Mouse (Mus musculus): ENCODE data around the gene Usp47. TPM values are rescaled to one million over a fixed set of nuclear protein-coding genes. Genes with fewer than 3 reads are reported as not detected.
"Not testable (repeated sequence)": the region's sequence is repeated elsewhere in the genome, so short reads cannot be mapped to it uniquely, and the experiment has no call there.

Gene Usp47
- total RNA-seq, 4 experiments from 2014 or later = 65.5 to 68.1 (median 66.7) TPM

DNA sequence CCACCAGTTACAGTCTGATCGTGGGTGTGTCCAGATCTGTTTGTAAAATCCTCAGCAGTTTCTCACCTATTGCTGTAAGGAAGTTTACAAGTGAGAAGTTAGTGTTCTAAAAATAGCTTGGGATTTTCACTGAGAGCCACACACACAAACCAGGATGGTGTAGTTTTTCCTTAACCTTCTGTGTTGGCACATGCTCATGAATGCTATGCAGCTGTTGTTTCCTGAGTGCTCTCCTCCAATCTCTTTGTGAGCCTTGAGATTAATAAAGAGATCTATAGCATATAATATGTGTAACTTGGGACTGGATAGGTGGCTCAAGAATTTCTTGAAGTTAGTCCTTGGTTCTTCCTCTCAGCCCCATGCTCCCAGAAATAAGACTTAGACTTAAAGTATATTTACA is 13.3 kb downstream of the Usp47 start:
- no peak for DNase-seq (ENCODE audit: low spot score in 2 of 2)

DNA sequence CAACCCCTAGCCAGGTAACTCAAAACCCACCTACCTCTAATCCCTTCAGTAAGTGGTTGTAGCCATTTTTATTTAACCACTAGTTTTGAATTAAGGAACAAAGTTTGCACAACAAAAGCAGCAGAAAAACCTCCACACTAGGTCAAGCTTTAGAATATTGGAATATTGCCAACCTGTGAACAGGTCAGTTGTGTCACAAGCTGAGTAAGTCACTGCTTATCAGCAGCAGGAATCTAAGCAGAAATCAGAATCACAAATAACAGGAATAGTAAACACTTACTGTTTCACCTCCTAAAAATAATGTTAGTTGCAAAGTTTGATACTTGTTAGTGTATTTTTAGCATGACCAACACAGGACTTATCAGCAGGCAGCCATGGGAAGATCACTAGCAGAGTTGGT is 17.0 kb downstream of the Usp47 start:
- DNase-seq (ENCODE audit: low spot score in 2 of 2) = no peak

DNA sequence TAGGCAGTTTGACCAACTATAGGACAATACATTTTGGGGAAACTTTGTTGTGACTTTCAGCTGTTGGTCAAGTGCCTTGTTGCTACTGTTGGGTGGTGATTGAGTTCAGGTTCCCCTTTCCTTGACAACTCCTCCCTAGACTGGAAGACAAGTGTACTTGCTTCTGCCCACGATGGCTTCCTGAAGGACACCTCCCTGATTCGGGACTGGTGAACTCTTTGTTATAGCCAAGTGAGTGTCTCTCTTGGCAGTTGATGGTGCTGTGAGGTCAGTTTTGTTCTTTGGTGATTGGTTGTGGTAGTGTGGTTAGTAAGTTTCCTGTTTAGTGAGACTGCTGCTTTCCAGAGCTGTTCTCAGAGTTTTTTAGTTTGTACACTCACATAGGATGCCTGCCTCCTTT is 19.5 kb downstream of the Usp47 start:
- no peak for DNase-seq (ENCODE audit: low spot score in 2 of 2)

- no peak for DNase-seq (ENCODE audit: low spot score in 2 of 2)
Observed at GRCm38 (mm10) chr7:112045249-112045648, 21.9 kb downstream of the Usp47 start.

DNA sequence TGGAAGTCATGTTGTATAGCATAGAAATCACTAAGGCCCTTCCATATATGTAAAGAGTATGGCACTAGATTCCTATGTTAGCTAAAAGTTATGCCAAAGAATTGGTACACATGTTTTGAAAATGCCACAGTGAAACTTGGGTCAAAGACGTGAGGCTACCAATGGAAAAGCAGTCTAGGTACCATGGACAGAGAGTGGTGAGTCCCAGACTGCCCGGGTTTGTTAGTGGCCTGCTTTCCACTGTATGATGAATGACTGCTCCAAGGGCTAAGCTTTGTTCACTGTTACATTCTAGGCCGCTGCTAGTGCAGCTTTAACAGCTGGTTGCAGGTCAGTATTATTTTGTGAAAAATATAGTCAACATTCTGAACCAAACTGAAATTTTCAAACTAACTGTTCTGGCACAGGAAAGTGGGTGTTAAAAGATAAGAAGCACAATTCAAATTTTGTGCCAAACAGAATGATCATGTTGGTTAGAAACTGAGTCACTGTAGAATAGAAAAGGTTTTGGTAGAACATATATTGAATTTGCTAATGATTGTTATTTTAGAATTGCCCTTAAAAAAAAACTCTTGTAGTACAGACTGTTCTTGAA is 22.6 kb downstream of the Usp47 start:
- no peak for DNase-seq (ENCODE audit: low spot score in 2 of 2)

- DNase-seq (ENCODE audit: low spot score in 2 of 2) = no peak
Observed at GRCm38 (mm10) chr7:112048643-112049042, 25.3 kb downstream of the Usp47 start.

DNA sequence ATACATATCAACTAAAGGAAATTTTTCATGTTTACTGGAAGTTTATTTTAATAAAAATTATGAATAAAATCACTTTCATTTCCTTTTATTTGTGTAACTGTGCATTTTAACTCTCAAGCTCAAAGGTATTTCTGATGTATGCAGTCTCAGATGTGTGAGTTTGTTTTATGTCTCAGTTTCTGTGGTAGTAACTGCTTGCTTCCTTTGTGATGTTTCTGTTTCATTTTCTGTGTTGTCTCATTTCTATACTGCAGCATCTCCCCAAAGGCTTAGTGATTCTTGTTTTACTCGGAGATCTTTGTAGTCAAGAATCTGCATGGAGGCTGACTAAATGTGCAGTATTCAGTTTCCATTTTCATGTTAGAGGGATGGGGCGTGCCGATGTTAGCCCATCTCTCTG is 30.4 kb downstream of the Usp47 start:
- DNase-seq (ENCODE audit: low spot score in 2 of 2) = no peak

- DNase-seq (ENCODE audit: low spot score in 2 of 2) = no peak
Observed at GRCm38 (mm10) chr7:112055901-112056625, 32.8 kb downstream of the Usp47 start.

DNA sequence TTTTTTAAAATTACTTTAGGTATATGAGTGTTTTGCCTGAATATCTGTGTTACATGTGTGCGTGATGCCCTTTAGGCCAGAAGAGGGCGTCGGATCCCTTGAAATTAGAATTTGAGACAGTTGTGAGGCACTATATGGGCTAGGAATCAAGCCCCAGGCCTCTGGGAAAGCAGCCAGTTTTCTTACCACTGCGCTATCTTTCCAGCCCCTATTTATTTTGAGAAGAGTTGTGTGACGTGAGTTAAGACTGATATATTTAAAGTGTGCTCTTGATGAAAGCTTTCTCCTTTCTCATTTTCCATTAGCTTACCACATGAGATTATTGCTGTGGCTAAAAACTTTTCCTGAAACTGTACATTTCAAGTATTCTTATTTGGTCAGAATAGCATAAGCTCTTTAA is 51.6 kb downstream of the Usp47 start:
- DNase-seq (ENCODE audit: low spot score in 2 of 2) = no peak

- no peak for DNase-seq (ENCODE audit: low spot score in 2 of 2)
Observed at GRCm38 (mm10) chr7:112082636-112083035, 59.3 kb downstream of the Usp47 start.

- no peak for DNase-seq (ENCODE audit: low spot score in 2 of 2)
Observed at GRCm38 (mm10) chr7:112084222-112084621, 60.9 kb downstream of the Usp47 start.

GRCm38 (mm10) chr7:112085062-112085461 is 61.8 kb downstream of the Usp47 start:
- DNase-seq (ENCODE audit: low spot score in 2 of 2) = peak; percentile 40 to 79

DNA sequence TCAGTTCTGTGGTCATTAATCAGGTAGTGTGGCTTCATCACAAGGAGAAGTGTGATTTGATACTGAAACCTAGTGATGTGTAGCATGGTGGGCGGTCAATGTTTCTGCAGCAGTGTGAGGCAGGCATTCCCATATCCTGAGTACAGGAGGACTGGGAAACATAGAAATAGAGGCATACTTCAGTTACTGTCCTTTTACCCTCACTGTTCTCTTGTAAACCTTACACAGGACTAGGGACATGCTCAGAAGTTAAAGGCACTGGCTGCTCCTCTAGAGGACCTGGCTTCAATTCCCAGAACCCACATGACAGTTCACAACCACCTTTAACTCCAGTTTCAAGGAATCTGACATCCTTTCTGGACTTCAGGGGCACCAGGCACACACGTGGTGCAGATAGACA is 62.9 kb downstream of the Usp47 start:
- DNase-seq (ENCODE audit: low spot score in 2 of 2) = no peak

- not testable (repeated sequence) for DNase-seq (ENCODE audit: low spot score in 2 of 2)
Observed at GRCm38 (mm10) chr7:112094923-112095322, 71.6 kb downstream of the Usp47 start.

- DNase-seq (ENCODE audit: low spot score in 2 of 2) = no peak
Observed at GRCm38 (mm10) chr7:112100887-112101286, 77.6 kb downstream of the Usp47 start.

GRCm38 (mm10) chr7:112102933-112103332 is 79.6 kb downstream of the Usp47 start:
- no peak for DNase-seq (ENCODE audit: low spot score in 2 of 2)

DNA sequence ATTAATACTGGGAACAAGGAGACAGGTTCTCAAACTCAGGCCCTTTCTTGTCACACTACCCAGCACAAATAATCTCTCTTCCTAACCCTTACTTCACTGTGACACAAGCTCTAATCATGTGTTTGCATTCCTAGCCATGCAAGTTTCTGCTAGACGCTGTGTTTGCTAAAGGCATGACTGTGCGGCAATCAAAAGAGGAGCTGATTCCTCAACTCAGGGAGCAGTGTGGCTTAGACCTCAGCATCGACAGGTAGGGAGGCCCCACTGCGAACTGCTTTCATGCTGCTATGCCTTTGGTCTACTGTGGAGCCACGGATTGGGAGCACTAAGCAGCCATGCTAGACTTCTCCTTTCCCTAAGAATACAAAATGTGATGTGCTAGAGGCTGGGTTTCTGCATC is 80.5 kb downstream of the Usp47 start:
- no peak for DNase-seq (ENCODE audit: low spot score in 2 of 2)

DNA sequence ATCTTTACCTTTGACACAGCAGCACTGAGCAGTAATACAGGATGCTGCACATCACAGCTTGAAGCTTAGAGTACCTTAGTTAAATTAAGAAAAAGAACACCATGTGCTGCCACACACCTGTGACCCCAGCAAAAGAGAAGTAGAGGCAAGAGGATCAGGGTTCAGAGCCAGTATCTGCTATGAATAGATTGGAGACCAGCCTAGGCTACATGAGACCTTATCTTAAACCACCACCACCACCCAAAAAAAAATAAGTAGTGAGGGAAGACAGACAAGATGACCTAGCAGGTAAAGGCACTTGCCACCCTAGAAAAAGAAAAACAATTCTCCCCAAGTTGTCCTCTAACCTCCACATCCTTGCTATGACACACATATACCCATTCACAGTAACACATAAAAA is 85.5 kb downstream of the Usp47 start:
- DNase-seq (ENCODE audit: low spot score in 2 of 2) = no peak

DNA sequence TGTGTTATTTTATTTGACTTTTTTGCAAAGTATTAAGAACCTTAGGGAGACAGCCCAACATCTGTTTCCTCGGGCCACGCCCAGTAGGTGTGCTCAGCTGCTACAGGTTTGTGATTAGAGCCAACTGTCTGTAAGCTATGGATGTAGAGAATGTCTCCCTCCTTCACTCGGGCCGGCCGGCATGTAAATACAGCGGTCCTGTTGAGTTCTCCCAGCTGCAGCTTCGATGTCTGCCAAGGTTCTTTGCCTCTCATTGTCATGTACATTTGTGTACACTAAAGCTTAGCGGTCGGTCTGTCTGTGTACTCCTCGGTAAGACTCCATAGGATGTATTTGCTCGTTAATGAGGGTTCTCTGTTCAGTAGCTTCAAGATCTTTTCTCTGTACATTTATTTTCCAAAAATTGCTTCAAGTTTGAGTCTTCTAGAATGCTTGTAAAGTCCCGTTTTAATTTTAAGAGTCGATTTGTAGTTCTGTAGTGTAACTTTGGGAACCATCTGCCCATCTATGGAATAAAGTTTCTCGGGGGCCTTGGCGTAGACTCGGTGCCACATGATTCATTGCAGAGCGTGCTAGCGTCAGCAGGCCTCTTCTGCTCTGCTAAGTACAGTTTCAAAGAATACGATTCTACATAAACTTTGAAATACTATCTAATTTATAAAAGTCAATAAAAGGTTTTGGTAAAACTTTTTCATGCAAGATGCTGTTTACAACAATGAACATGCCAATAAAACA is 87.5 kb downstream of the Usp47 start:
- DNase-seq (ENCODE audit: low spot score in 2 of 2) = no peak

DNA sequence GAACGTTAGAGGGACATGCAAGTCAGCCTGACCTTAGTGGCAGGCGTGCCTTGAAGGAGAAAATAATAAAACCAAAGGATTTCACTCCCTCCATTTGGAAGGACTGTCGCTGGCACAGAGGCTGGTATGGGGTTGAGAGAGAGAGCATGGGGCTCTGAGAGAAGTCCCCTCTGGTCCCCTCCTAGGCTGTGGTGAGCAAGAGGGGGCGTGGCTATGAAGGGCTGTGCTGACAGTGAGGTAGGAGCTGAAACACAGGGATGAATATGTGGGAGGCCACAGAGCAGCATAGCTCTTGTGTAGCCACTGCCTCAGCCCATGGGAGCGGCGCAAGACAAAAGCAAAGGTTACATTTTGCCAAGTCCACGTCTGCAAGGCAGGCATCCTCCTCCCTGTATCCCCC is 94.2 kb downstream of the Usp47 start:
- DNase-seq (ENCODE audit: low spot score in 2 of 2) = no peak

- DNase-seq (ENCODE audit: low spot score in 2 of 2) = no peak
Observed at GRCm38 (mm10) chr7:112118086-112118485, 94.8 kb downstream of the Usp47 start.

GRCm38 (mm10) chr7:112119248-112119647 is 95.9 kb downstream of the Usp47 start:
- DNase-seq (ENCODE audit: low spot score in 2 of 2) = no peak

Measured in left cerebral cortex, adult 8-10 months (tissue).